Mouse (Mus musculus) heart, adult 2 months (tissue): ENCODE measurements around the gene Dnajc11. TPM values are rescaled to one million over a fixed set of nuclear protein-coding genes. Genes with fewer than 3 reads are reported as not detected.

ENCODE experiments used
- DNase-seq, 2 experiments: peaks; one replicate each; pipeline ENCODE4 v3.0.0; 2021
- H3K27ac ChIP-seq: fragments of 200-600 bp; 2 replicates; pipeline ENCODE4 v1.8.1; 2022
- H3K27me3 ChIP-seq: fragments of 200-500 bp; 2 replicates; pipeline ENCODE4 v1.6.1; 2012; ENCODE audit warnings: mild to moderate bottlenecking, low read length, inconsistent platforms, mixed read lengths; ENCODE audit not compliant: control insufficient read depth, insufficient read depth
- H3K36me3 ChIP-seq: fragments of 200-500 bp; 2 replicates; pipeline ENCODE4 v1.6.1; 2012; ENCODE audit warnings: low read length, inconsistent platforms; ENCODE audit not compliant: control insufficient read depth, insufficient read depth
- H3K4me1 ChIP-seq: fragments of 200-500 bp; 2 replicates; pipeline ENCODE4 v1.6.1; 2011; ENCODE audit warnings: low read length; ENCODE audit not compliant: control insufficient read depth, insufficient read depth
- H3K4me3 ChIP-seq: fragments of 200-600 bp; 2 replicates; pipeline ENCODE4 v1.8.1; 2022
- H3K79me2 ChIP-seq: fragments of 200-500 bp; replicated peaks from 2 replicates; pipeline ENCODE4 v1.6.1; 2012; ENCODE audit warnings: mild to moderate bottlenecking, inconsistent platforms, low read length, moderate library complexity, mixed read lengths; ENCODE audit not compliant: control insufficient read depth, insufficient read depth
- H3K9ac ChIP-seq: fragments of 200-500 bp; 2 replicates; pipeline ENCODE4 v1.6.1; 2012; ENCODE audit warnings: low read depth, mild to moderate bottlenecking, control low read depth, inconsistent platforms, low read length, mixed read lengths
- CTCF ChIP-seq: fragments of 200-600 bp; IDR thresholded peaks from 2 replicates; pipeline ENCODE4 v1.8.1; 2022; ENCODE audit warnings: antibody characterized with exemption, mild to moderate bottlenecking, moderate library complexity
- EP300 ChIP-seq: fragments of 200-500 bp; IDR thresholded peaks from 2 replicates; pipeline ENCODE4 v1.6.1; 2011; ENCODE audit warnings: low read depth, low read length, control low read depth; ENCODE audit not compliant: insufficient read depth
- POLR2A ChIP-seq: fragments of 200-500 bp; IDR thresholded peaks from 2 replicates; pipeline ENCODE4 v1.6.1; 2011; ENCODE audit warnings: mild to moderate bottlenecking, low read depth, low read length, control low read depth; ENCODE audit not compliant: insufficient read depth
- WGBS: fragments of 180-500 bp; shearing (Covaris S2); methylation state at CpG from one replicate; pipeline ENCODE4 v1.1.7; 2018; 5-methylcytosine and 5-hydroxymethylcytosine counted together
- intact Hi-C: fragments of 180-260 bp; cut with DNase I; formaldehyde crosslinking; loops from one replicate; pipeline ENCODE4 v1.15.1; 2025
- long read RNA-seq: library from polyadenylated mRNA; stranded (forward); transcript quantifications from one replicate; pipeline ENCODE4 v2.0.0, GENCODE M21; 2021
- polyA plus RNA-seq: library from polyadenylated mRNA; depleted of rRNA; stranded (reverse); fragments of >200 nt; gene quantifications from 2 replicates; pipeline ENCODE4 v1.2.3, GENCODE M21; 2012; rRNA removed
- total RNA-seq, 2 experiments: library from RNA; stranded (reverse); gene quantifications; 2 replicates each; pipeline ENCODE4 v1.2.3; 2021

The Dnajc11 gene
- 10 to 100 TPM; 71.0 to 84.3 TPM for total RNA-seq
- 55.9 and 66.9 TPM in 2 replicates for polyA plus RNA-seq
- long read RNA-seq, transcript Dnajc11-201 (16 exons, 3,151 nt), result major isoform, 89 of 105 reads
- long read RNA-seq, partial matches to known transcripts, result 3 of 105 reads
- long read RNA-seq, other reads (novel, unspliced or antisense), result 12 of 105 reads

DNA sequence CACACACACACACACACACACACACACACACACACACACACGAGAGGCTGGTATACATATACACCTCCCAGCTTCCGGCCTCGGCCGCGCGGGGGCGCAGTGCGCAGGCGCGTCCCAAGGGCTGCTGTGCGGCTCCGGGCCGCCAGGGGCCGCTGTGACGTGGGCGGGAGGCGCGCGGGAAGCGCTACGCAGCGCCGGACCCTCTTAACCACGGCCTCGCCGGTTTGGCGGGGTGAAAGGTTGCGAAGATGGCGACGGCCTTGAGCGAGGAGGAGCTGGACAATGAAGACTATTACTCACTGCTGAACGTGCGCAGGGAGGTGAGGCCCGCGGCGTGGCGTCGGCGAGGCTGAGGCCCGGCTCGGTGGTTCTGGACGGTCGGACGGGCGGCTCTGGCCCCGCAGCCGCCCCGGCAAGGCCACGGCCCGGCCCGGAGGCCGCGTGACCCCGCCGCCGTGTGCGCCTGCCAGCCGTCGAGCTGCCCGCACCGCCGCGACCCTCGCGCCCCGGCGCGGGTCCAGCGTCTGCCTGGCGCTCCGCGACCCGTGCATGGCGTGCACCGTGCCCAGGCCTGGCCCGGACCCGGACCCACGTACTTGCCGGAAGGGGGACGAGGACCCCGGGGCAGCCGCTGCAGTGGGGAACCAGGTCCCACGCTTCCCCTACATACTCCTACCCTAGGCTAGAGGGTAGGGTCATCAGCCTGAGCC, at the start of gene Dnajc11:
TSS of gene Dnajc11 (plus strand) at position 187 of the 710 bp plus-strand sequence.
- Histone ChIP-seq H3K36me3 (peaks cover 3% of the 10 kb centered on the region; the same call in 1 of the 2 replicates), H3K27me3 (no peaks in the 10 kb centered on the region), H3K79me2 (peaks cover 6% of the 10 kb centered on the region), H3K27ac (peak within 1 kb of the TSS; percentile 85), H3K9ac (peak within 1 kb of the TSS; percentile 90), H3K4me1 (peaks cover 4% of the 10 kb centered on the region), H3K4me3 (peak within 1 kb of the TSS; percentile 86)
- intact Hi-C loops, result no loop called here
- DNase-seq, result peak; percentile 93 to 99
- under 1% methylated on average over 83 of the region's 83 CpGs for WGBS
- peak; percentile 88 for TF ChIP-seq EP300
- TF ChIP-seq CTCF, result peak; percentile 82
- TF ChIP-seq POLR2A, result peak; percentile 74

DNA sequence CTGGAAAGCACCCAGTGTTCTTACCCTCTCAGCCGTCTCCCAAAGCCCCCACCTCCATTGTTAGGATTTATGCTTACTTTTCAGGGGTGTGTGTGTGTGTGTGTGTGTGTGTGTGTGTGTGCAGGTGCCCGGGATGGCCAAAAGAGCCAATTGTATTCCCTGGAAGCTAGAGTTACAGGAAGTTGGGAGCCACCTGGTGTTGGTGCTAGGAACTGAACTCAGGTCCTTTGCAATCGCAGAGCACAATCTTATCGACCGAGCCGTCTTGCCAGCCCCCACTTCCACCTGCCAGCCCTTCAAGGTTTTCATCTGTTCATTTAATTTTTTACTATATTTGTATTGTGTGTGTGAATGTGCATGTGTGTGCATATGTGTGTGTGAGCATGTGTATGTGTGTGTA, 40.2 kb upstream of the Dnajc11 start:
- Histone ChIP-seq H3K4me3 (no peak overlapping the region), H3K27me3 (no peaks in the 10 kb centered on the region), H3K36me3 (no peaks in the 10 kb centered on the region), H3K79me2 (no peaks in the 10 kb centered on the region; the same call in 1 of the 2 replicates), H3K4me1 (no peaks in the 10 kb centered on the region), H3K9ac (no peak overlapping the region), H3K27ac (no peak overlapping the region)
- 60% methylated on average over 6 of the region's 6 CpGs for WGBS
- DNase-seq, result no peak
- intact Hi-C loops, result no loop called here
- peak; percentile 49 for TF ChIP-seq CTCF
- TF ChIP-seq POLR2A, result no peak

DNA sequence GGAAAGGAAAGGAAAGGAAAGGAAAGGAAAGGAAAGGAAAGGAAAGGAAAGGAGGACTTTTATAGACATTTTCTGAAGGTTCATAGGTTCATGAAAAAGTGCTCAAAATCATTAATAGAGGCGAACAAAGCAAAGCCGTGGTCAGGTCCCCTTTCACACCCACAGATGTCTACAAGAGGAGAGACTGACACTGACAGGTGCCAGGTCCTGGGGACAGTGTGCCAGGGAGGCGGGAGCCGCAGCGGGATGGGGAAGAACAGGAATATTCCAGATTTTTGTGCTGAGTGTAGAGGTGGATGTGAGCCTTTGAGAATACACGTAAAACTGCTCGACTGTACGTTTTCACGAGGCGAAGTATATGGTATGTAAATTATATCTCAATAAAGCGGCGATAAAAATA, 38.6 kb upstream of the Dnajc11 start:
- Histone ChIP-seq H3K4me3 (no peak overlapping the region), H3K4me1 (no peaks in the 10 kb centered on the region), H3K27me3 (no peaks in the 10 kb centered on the region), H3K9ac (no peak overlapping the region), H3K79me2 (no peaks in the 10 kb centered on the region; the same call in 1 of the 2 replicates), H3K27ac (no peak overlapping the region), H3K36me3 (no peaks in the 10 kb centered on the region)
- WGBS, result 93% methylated on average over 12 of the region's 12 CpGs
- TF ChIP-seq POLR2A (no peak), EP300 (no peak), CTCF (no peak)
- no peak for DNase-seq
- intact Hi-C loops, result no loop called here

DNA sequence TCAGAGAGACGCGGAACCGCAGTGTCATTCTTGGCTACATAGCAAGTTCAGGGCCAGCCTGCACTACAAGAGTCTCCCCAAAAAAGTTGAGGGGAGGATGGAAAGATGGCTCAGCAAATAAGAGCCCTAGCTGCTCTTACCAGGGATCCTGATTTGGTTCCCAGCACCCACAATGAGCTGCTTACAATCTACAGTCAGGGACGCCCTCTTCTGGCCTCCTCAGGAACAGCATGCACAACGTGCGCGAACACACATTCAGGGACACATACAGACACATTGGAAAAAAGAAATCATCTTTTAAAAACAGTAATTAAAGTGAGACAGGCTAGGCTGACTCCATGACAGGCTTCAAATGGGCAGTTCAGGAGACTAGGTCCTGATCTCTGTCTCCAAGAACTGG, 37.9 kb upstream of the Dnajc11 start:
- intact Hi-C loops, result no loop called here
- H3K4me3 ChIP-seq, result no peak overlapping the region
- DNase-seq, result no peak
- no peaks in the 10 kb centered on the region for H3K36me3 ChIP-seq
- 89% methylated on average over 7 of the region's 7 CpGs for WGBS
- TF ChIP-seq EP300 (no peak), POLR2A (no peak), CTCF (no peak)
- H3K9ac ChIP-seq, result no peak overlapping the region
- H3K79me2 ChIP-seq, result no peaks in the 10 kb centered on the region; the same call in 1 of the 2 replicates
- no peaks in the 10 kb centered on the region for H3K27me3 ChIP-seq
- no peaks in the 10 kb centered on the region for H3K4me1 ChIP-seq
- no peak overlapping the region for H3K27ac ChIP-seq

DNA sequence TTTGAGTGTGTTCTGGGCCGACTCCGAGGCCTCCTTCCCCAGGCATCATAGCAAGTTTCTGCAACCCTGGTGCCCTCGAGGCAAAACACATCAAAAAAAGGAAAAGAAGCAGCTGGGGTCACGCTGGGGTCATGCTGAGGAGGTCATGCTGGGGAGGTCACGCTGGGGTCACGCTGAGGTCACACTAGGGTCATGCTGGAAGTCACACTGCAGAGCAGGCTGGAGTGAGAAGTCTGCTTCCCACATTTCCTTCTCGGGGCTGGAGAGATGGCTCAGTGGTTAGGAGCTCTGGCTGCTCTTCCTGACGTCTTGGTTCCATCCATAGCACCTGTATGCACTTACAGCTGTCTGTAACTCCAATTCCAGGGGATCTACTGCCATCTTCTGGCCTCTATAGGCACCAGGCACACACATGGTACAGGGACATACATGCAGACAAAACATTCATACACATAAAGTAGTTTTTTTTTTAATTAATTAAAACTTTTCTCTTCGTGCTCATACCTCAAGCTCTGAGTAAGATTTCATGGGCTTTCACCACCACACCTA, 36.3 kb upstream of the Dnajc11 start:
- H3K4me3 ChIP-seq, result no peak overlapping the region
- no peaks in the 10 kb centered on the region for H3K36me3 ChIP-seq
- no peak for DNase-seq
- TF ChIP-seq EP300 (no peak), CTCF (peak; percentile 32)
- H3K27me3 ChIP-seq, result no peaks in the 10 kb centered on the region
- intact Hi-C loops, result no loop called here
- no peak overlapping the region for H3K27ac ChIP-seq
- peaks cover 8% of the 10 kb centered on the region for H3K4me1 ChIP-seq
- H3K9ac ChIP-seq, result no peak overlapping the region
- 78% methylated on average over 9 of the region's 9 CpGs for WGBS
- H3K79me2 ChIP-seq, result no peaks in the 10 kb centered on the region

DNA sequence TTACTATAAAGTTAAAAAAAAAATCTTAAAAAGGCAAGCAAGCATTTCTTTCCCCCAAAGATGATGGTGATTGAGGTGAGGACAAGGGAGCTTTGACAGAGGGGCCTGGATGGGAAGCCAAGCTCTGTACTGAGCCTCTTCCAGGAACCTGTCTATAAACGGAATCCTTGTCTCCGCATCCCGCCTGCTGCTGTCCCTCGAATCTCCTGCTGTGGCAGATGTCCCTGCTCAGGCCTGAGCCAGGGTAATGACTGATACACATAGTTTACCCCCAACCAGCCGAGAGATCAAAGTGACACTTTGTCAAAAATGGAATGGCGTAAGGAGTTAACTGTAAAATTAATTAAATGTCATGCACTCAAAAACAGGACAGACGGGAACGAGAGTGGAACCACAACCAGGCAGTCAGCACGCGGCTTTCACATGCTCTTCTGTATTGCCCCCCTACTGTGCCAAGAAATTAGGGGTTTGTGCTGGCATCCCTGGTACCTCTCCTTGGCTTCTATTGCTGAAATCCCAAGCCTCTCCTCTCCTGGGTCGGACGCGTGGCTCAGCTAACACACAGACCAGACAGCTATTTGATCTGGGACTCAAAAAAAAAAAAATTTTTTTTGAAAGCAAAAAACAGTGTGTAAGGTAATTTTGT, 34.8 kb upstream of the Dnajc11 start:
- Histone ChIP-seq H3K27me3 (no peaks in the 10 kb centered on the region), H3K36me3 (no peaks in the 10 kb centered on the region), H3K4me1 (peaks cover 15% of the 10 kb centered on the region), H3K27ac (peak overlapping the region; percentile 15; the same call in 1 of the 2 replicates), H3K79me2 (no peaks in the 10 kb centered on the region), H3K9ac (no peak overlapping the region), H3K4me3 (no peak overlapping the region)
- TF ChIP-seq EP300 (no peak), CTCF (0 out of 2 replicates have a peak, but pooled peaks have one; percentile 11)
- peak in 1 of 2 experiments; percentile 21 for DNase-seq
- intact Hi-C loops, result loop anchor here (2.0 kb wide), 1 partner anchor 36 kb away; no protein-coding TSS in a partner anchor
- 44% methylated on average over 13 of the region's 13 CpGs for WGBS
